Mouse (Mus musculus) heart, postnatal 14 days (tissue): ENCODE results near the gene Olfr490. TPM values are rescaled to one million over a fixed set of nuclear protein-coding genes. Genes with fewer than 3 reads are reported as not detected.

Experiments used
- DNase-seq, 2 experiments: peaks; one replicate each; pipeline ENCODE4 v3.0.0; 2021 to 2022
- intact Hi-C: fragments of 180-260 bp; cut with DNase I; formaldehyde crosslinking; loops from one replicate; pipeline ENCODE4 v1.15.1; 2025
- long read RNA-seq, 2 experiments: library from polyadenylated mRNA; stranded (forward); transcript quantifications; one replicate each; pipeline ENCODE4 v2.0.0; 2021
- total RNA-seq, 2 experiments: library from RNA; stranded (reverse); gene quantifications; 2 replicates each; pipeline ENCODE4 v1.2.3; 2021

Olfr490 gene
- not detected for total RNA-seq
- long read RNA-seq, experiment 1: 0 reads
- long read RNA-seq, experiment 2: 0 reads

DNA sequence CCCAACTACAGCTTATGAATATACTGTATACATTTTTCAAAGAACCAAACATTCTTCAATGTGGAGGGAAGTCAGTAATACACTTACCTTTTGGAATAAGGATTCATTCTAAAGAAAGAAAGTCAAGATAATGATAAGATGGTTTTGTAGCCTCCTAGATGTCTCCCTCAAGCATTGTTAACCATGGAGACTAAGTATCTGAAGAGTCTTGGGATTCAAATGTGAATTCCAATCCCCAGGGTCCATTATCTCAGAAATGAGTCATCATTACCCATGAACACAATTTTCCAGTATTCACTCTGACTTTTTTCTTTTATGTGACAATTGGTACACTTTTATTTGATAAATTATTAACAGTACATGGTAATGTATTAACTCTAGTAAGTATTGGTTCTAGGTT is at the start of gene Olfr490:
Gene Olfr490, minus strand, starts transcription at position 101 of the 400 bp plus-strand sequence.
- no peak for DNase-seq
- intact Hi-C loops: no loop called here

- no peak for DNase-seq
- intact Hi-C loops: no loop called here
Measured at GRCm38 (mm10) chr7:108323574-108323973, 34.8 kb upstream of the Olfr490 start, which contains the start of gene Olfr492. Gene Olfr492, minus strand, starts transcription at chr7:108323674.

DNA sequence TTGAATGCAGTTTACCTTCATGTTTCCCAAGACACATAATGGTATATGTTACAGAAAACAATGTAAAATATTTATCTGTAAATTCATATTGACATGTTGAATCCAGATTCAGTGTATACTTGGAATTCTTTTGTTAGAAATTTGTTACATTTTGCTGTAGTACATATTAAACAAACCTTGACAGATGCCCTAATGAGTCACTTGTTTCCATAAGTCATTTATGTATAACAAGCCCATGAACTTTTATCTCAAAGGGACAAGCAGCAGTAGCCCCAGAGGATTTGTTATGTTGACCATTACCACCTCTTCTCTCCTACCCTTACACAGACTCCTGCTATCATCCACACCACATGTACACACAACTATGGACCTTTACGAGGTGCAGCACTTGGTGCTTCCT is 24.4 kb upstream of the Olfr490 start, which contains the start of gene Olfr491:
Gene Olfr491, plus strand, starts transcription at position 301 of the 400 bp plus-strand sequence.
- intact Hi-C loops: no loop called here
- no peak for DNase-seq

DNA sequence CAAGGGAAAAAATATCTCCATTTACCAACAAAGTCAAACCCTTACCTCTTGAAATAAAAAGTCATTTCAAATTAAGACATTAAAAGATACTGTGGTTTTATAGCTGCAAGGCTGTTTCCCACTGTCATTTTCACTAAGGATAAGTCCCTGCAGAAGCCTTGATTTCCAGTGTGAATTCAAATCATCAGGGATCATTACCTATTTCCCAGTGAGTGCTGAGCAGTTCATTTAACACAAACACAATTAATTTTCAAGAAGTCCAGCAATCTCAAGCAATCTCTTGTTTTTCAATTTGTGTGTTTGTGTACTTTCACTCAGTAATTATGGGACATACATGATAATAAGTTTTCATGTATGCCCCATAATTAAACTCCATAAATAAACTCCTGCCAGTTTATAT is 30.5 kb downstream of the Olfr490 start, which contains the start of gene Olfr488:
Gene Olfr488, minus strand, starts transcription at position 101 of the 400 bp plus-strand sequence.
- no peak for DNase-seq
- intact Hi-C loops: no loop called here

Other genes starting within 250 kb of the Olfr490 start
- gene Olfr479, start 238.2 kb downstream of the Olfr490 start, total RNA-seq: not detected
- gene Olfr480, start 221.6 kb downstream of the Olfr490 start, total RNA-seq: not detected
- gene Olfr481, start 209.1 kb downstream of the Olfr490 start, total RNA-seq: not detected
- under 1 TPM; 0.59 to 0.81 TPM for gene Olfr482, start 191.3 kb downstream of the Olfr490 start, total RNA-seq
- not detected for gene Olfr483, start 188.1 kb downstream of the Olfr490 start, total RNA-seq
- not detected for gene Olfr484, start 161.5 kb downstream of the Olfr490 start, total RNA-seq
- gene Olfr485, start 129.1 kb downstream of the Olfr490 start, total RNA-seq: not detected
- not detected for gene Olfr486, start 116.2 kb downstream of the Olfr490 start, total RNA-seq
- gene Olfr487, start 74.3 kb downstream of the Olfr490 start, total RNA-seq: not detected
- not detected for gene Olfr488, start 30.6 kb downstream of the Olfr490 start, total RNA-seq
- gene Olfr491, start 24.5 kb upstream of the Olfr490 start, total RNA-seq: not detected
- not detected for gene Olfr492, start 34.7 kb upstream of the Olfr490 start, total RNA-seq
- gene Olfr493, start 58.0 kb upstream of the Olfr490 start, total RNA-seq: not detected
- gene Olfr494, start 76.4 kb upstream of the Olfr490 start, total RNA-seq: not detected
- gene Olfr495, start 104.2 kb upstream of the Olfr490 start, total RNA-seq: not detected
- gene Olfr497, start 131.5 kb upstream of the Olfr490 start, total RNA-seq: not detected
- not detected for gene Olfr498, start 176.4 kb upstream of the Olfr490 start, total RNA-seq
- gene Olfr502, start 236.1 kb upstream of the Olfr490 start, total RNA-seq: not detected